In genomic region chr6:91115863-91116243, GRCm38 (mm10) we compare ENCODE assay signal across 7 mouse cellular contexts. TPM values are rescaled to one million over a fixed set of nuclear protein-coding genes. Genes with fewer than 3 reads are reported as not detected.
A peak's percentile ranks its signal among the peaks of the same experiment; 100 is the strongest.
DNase-seq lines count a peak whose midpoint lies in the region; ATAC-seq and TF ChIP-seq lines count a peak whose summit lies in the region.

No protein-coding gene starts in this region.

- H3K9me3 ChIP-seq in E14TG2a.4 (ENCODE audit: low read length) (no peaks in the 10 kb centered on the region), ES-E14 (ENCODE audit: control insufficient read depth, insufficient read depth, low read depth, low read length) (no peaks in the 10 kb centered on the region)
- no peaks in the 10 kb centered on the region for H3K9me3 ChIP-seq in hindbrain, embryonic 10.5 days
- no peaks in the 10 kb centered on the region for H3K9me3 ChIP-seq in stomach, embryonic 15.5 days

- peak; percentile 48; the same call in 1 of the 2 replicates for ATAC-seq in stomach, embryonic 15.5 days (ENCODE audit: insufficient read depth, low FRiP score, low read depth)

- H3K9ac ChIP-seq in ES-E14 (ENCODE audit: insufficient read depth, low read depth, low read length, poor library complexity, severe bottlenecking): peak overlapping the region; percentile 94
- peak overlapping the region; percentile 45; the same call in 1 of the 2 replicates for H3K9ac ChIP-seq in stomach, embryonic 15.5 days

- in situ Hi-C loops in ES-E14 (cut with MboI; ENCODE audit: low sequenced_read_pairs in 2 of 2, unreplicated experiment in 2 of 2): no loop called here

- H3K36me3 ChIP-seq in E14TG2a.4 (ENCODE audit: insufficient read depth, low read length): no peaks in the 10 kb centered on the region
- H3K36me3 ChIP-seq in ES-E14 (ENCODE audit: control insufficient read depth, insufficient read depth, low read length, poor library complexity, severe bottlenecking): no peaks in the 10 kb centered on the region
- H3K36me3 ChIP-seq in hindbrain, embryonic 10.5 days: 0 out of 2 replicates have a peak, but pooled peaks cover 3% of the 10 kb centered on the region
- no peaks in the 10 kb centered on the region for H3K36me3 ChIP-seq in stomach, embryonic 15.5 days

- peak overlapping the region; percentile 82 for H3K4me3 ChIP-seq in E14TG2a.4 (replicated peaks; ENCODE audit: low read length)
- H3K4me3 ChIP-seq in ES-E14 (ENCODE audit: insufficient read depth in 1 of 2, low read depth in 1 of 2, low read length in 2 of 2, poor library complexity in 1 of 2, severe bottlenecking in 1 of 2): peak overlapping the region; percentile 84 to 86
- H3K4me3 ChIP-seq in hindbrain, embryonic 10.5 days: peak overlapping the region; percentile 80
- peak overlapping the region; percentile 69 for H3K4me3 ChIP-seq in stomach, embryonic 15.5 days (replicated peaks)

- DNase-seq in ES-E14 (ENCODE audit: low read depth, low spot score): no peak
- DNase-seq in hindbrain, embryonic 10.5 days (ENCODE audit: low spot score): no peak
- peak; percentile 41 for DNase-seq in lung, postnatal 25 days (ENCODE audit: low spot score)
- DNase-seq in cerebellum, adult 9-10 months: no peak
- no peak for DNase-seq in left cerebral cortex, adult 9 months (ENCODE audit: low spot score in 2 of 2)

- 14% methylated on average over 4 of the region's 4 CpGs for WGBS in hindbrain, embryonic 10.5 days
- 24% methylated on average over 4 of the region's 4 CpGs for WGBS in stomach, embryonic 15.5 days

- peak overlapping the region; percentile 99 for H3K4me2 ChIP-seq in stomach, embryonic 15.5 days

- no peaks in the 10 kb centered on the region for H3K27me3 ChIP-seq in E14TG2a.4 (ENCODE audit: insufficient read depth, low read length)
- H3K27me3 ChIP-seq in hindbrain, embryonic 10.5 days (ENCODE audit: insufficient read depth, poor library complexity, severe bottlenecking): peaks cover 19% of the 10 kb centered on the region
- no peaks in the 10 kb centered on the region for H3K27me3 ChIP-seq in stomach, embryonic 15.5 days (replicated peaks)

- H3K27ac ChIP-seq in ES-E14 (ENCODE audit: insufficient read depth, low read depth, low read length, poor library complexity, severe bottlenecking): 0 out of 2 replicates have a peak overlapping the region, but pooled peaks have one; percentile 28
- peak overlapping the region; percentile 95 for H3K27ac ChIP-seq in hindbrain, embryonic 10.5 days
- peak overlapping the region; percentile 65; the same call in 1 of the 2 replicates for H3K27ac ChIP-seq in stomach, embryonic 15.5 days

- H3K4me1 ChIP-seq in E14TG2a.4 (replicated peaks; ENCODE audit: low read depth, low read length): peaks cover 54% of the 10 kb centered on the region
- peaks cover 3 to 12% of the 10 kb centered on the region in 2 experiments; a peak in 2 of 4 replicates for H3K4me1 ChIP-seq in ES-E14 (ENCODE audit: control insufficient read depth in 2 of 2, insufficient read depth in 2 of 2, low read length in 2 of 2, poor library complexity in 1 of 2)
- H3K4me1 ChIP-seq in hindbrain, embryonic 10.5 days (replicated peaks): peaks cover 45% of the 10 kb centered on the region
- H3K4me1 ChIP-seq in stomach, embryonic 15.5 days: peaks cover 16% of the 10 kb centered on the region; the same call in 1 of the 2 replicates

- no peak for TF ChIP-seq CTCF in E14TG2a.4 (conservative IDR thresholded peaks at IDR 0.05; ENCODE audit: low read length)

TF ChIP-seq in ES-E14, 5 proteins besides CTCF, POLR2A, EP300 and RAD21:
- TF ChIP-seq ZNF384 (IDR thresholded peaks at IDR 0.05; ENCODE audit: low read depth, low read length): no peak
- no peak for TF ChIP-seq MAFK (IDR thresholded peaks at IDR 0.05; ENCODE audit: insufficient read depth, low read depth, low read length)
- no peak for TF ChIP-seq ZC3H11A (IDR thresholded peaks at IDR 0.05; ENCODE audit: borderline replicate concordance, low read depth, low read length)
- TF ChIP-seq HCFC1 (IDR thresholded peaks at IDR 0.05; ENCODE audit: borderline replicate concordance, insufficient read depth, low read length): no peak
- no peak for TF ChIP-seq CHD2 (IDR thresholded peaks at IDR 0.05; ENCODE audit: low read depth, low read length)

RNA-seq across cellular contexts. Expression of gene Nup210, which starts 0.8 kb away (rescaled TPM):
- 65.9 and 103 TPM in 2 replicates for total RNA-seq in ES-E14 (2012; rRNA removed)
- 24.0 and 28.8 TPM in 2 replicates for polyA plus RNA-seq in hindbrain, embryonic 10.5 days (2016; fragmentation: Nextera tagmentation; extraction: Ambion mirVana)
- polyA plus RNA-seq in stomach, embryonic 15.5 days (2015; fragmentation: Nextera tagmentation; extraction: Ambion mirVana): 14.3 and 16.2 TPM in 2 replicates

RNA-seq across cellular contexts. Expression of gene Hdac11, which starts 40.6 kb away (rescaled TPM):
- total RNA-seq in ES-E14 (2012; rRNA removed): 2.6 and 5.8 TPM in 2 replicates
- 12.3 and 15.6 TPM in 2 replicates for polyA plus RNA-seq in hindbrain, embryonic 10.5 days (2016; fragmentation: Nextera tagmentation; extraction: Ambion mirVana)
- polyA plus RNA-seq in stomach, embryonic 15.5 days (2015; fragmentation: Nextera tagmentation; extraction: Ambion mirVana): 9.9 and 12.0 TPM in 2 replicates

Comparison
In these comparisons a context has a peak if more than half of its experiments do, and no peak if none do; other contexts are left out.
1. H3K27ac ChIP-seq: peak in every context shown above with its lines; median percentile 95 in hindbrain, embryonic 10.5 days; 65 in stomach, embryonic 15.5 days; 28 in ES-E14.